Mouse (Mus musculus) small intestine, adult 2 months (tissue): Measurements from ENCODE around the gene Lyz1. TPM values are rescaled to one million over a fixed set of nuclear protein-coding genes. Genes with fewer than 3 reads are reported as not detected.
"Not testable (repeated sequence)": the region's sequence is repeated elsewhere in the genome, so short reads cannot be mapped to it uniquely, and the experiment has no call there.

Experiments used
- H3K27ac ChIP-seq: fragments of 200-500 bp; 2 replicates; pipeline ENCODE4 v1.5.1; 2012; ENCODE audit warnings: low read depth, low read length, control low read depth, inconsistent platforms; ENCODE audit not compliant: insufficient read depth
- H3K27me3 ChIP-seq: fragments of 200-500 bp; 2 replicates; pipeline ENCODE4 v1.6.1; 2012; ENCODE audit warnings: mild to moderate bottlenecking, moderate library complexity, low read length, inconsistent platforms; ENCODE audit not compliant: control insufficient read depth, insufficient read depth
- H3K36me3 ChIP-seq: fragments of 200-500 bp; 2 replicates; pipeline ENCODE4 v1.6.1; 2012; ENCODE audit warnings: mild to moderate bottlenecking, low read length, control low read depth, inconsistent platforms; ENCODE audit not compliant: control insufficient read depth, insufficient read depth
- H3K4me1 ChIP-seq: fragments of 200-500 bp; 2 replicates; pipeline ENCODE4 v1.6.1; 2012; ENCODE audit warnings: low read length, inconsistent platforms, mixed read lengths; ENCODE audit not compliant: control insufficient read depth, insufficient read depth, insufficient read length
- H3K4me3 ChIP-seq: fragments of 200-500 bp; 2 replicates; pipeline ENCODE4 v1.5.1; 2012; ENCODE audit warnings: low read depth, mild to moderate bottlenecking, control low read depth, inconsistent platforms, low read length, moderate library complexity
- CTCF ChIP-seq: fragments of 200-500 bp; IDR thresholded peaks from 2 replicates; pipeline ENCODE4 v1.5.1; 2012; ENCODE audit warnings: low read depth, mild to moderate bottlenecking, control low read depth, inconsistent platforms, low read length, moderate library complexity, mixed read lengths; ENCODE audit not compliant: insufficient replicate concordance, insufficient read length; ENCODE audit errors: extremely low read depth
- POLR2A ChIP-seq: fragments of 200-500 bp; IDR thresholded peaks from 2 replicates; pipeline ENCODE4 v1.6.1; 2012; ENCODE audit warnings: low read depth, mild to moderate bottlenecking, control low read depth, inconsistent platforms, low read length, moderate library complexity
- WGBS: fragments of 180-500 bp; shearing (Covaris S2); methylation state at CpG from one replicate; pipeline ENCODE4 v1.1.7; 2018; 5-methylcytosine and 5-hydroxymethylcytosine counted together
- polyA plus RNA-seq: library from polyadenylated mRNA; depleted of rRNA; stranded (reverse); fragments of >200 nt; gene quantifications from 2 replicates; pipeline ENCODE4 v1.2.3, GENCODE M21; 2012

Gene Lyz1
- polyA plus RNA-seq, 1 experiment, result 3,211 TPM

DNA sequence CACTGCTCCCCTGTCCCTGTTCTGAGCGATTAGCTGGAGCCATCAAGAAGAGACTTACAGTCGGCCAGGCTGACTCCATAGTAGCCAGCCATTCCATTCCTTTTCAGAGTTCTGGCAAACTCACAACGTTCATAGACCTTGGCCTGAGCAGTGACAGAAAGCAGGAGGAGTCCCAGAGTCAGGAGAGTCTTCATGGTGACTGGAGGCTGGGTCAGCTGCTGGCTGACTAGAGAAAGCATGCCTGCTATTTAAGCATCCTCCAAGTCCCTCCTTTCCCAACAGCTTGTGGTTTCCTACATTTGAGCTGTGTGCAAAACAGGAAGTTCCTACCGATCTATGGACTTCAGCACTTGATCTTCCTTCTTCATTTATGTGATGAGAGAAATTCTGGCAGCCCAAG, 10.6 kb downstream of the Lyz1 start, which contains the start of gene Lyz2:
Gene Lyz2 (minus strand): TSS at position 273 of the 400 bp plus-strand sequence.
- Histone ChIP-seq H3K27ac (peak within 1 kb of the TSS; percentile 69), H3K4me3 (peak within 1 kb of the TSS; percentile 24; the same call in 1 of the 2 replicates), H3K27me3 (no peaks in the 10 kb centered on the region), H3K36me3 (no peaks in the 10 kb centered on the region), H3K4me1 (no peaks in the 10 kb centered on the region)
- TF ChIP-seq CTCF (no peak), POLR2A (no peak)
- WGBS, result 31% methylated on average over 4 of the region's 4 CpGs

DNA sequence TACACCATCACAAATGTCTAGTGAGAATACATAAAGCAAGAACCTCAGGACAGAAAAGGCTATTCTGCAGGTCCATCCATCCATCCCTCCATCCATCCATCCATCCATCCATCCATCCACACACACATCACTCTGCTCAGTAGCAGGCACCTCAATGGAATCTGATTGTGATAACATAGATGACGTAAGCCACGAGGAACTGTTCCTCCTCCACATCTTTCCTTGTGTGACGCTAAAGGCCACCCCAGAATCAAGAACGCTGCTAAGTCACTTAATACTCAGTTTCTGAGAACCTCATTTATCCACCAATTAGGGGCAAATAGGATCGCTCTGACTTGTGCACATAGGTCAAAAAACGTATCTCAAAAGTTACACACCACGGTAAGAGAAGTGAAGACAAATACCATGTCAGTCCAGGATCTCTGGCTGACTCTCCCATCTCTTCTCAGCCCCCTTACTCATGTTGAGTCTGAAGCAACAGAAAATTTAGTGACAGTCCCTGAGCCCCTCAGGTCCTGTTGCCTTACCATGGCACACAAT, 11.2 kb downstream of the Lyz1 start:
- no peaks in the 10 kb centered on the region for H3K36me3 ChIP-seq
- H3K4me1 ChIP-seq, result no peaks in the 10 kb centered on the region
- peak overlapping the region; percentile 24; the same call in 1 of the 2 replicates for H3K4me3 ChIP-seq
- peak overlapping the region; percentile 69 for H3K27ac ChIP-seq
- no peak for TF ChIP-seq CTCF
- no peaks in the 10 kb centered on the region for H3K27me3 ChIP-seq
- 75% methylated on average over 7 of the region's 7 CpGs for WGBS

- H3K27ac ChIP-seq, result no peak overlapping the region
- H3K4me3 ChIP-seq, result no peak overlapping the region
- 48% methylated on average over 1 of the region's 1 CpGs for WGBS
- H3K4me1 ChIP-seq, result no peaks in the 10 kb centered on the region
- H3K36me3 ChIP-seq, result no peaks in the 10 kb centered on the region
- TF ChIP-seq CTCF, result no peak
- no peak for TF ChIP-seq POLR2A
- H3K27me3 ChIP-seq, result no peaks in the 10 kb centered on the region
Measured at GRCm38 (mm10) chr10:117280000-117280399, 12.7 kb downstream of the Lyz1 start.

GRCm38 (mm10) chr10:117278510-117278909, 14.2 kb downstream of the Lyz1 start:
- not testable (repeated sequence) for H3K27me3 ChIP-seq, H3K27ac ChIP-seq, H3K4me3 ChIP-seq, H3K36me3 ChIP-seq, H3K4me1 ChIP-seq
- WGBS, result 61% methylated on average over 2 of the region's 2 CpGs

DNA sequence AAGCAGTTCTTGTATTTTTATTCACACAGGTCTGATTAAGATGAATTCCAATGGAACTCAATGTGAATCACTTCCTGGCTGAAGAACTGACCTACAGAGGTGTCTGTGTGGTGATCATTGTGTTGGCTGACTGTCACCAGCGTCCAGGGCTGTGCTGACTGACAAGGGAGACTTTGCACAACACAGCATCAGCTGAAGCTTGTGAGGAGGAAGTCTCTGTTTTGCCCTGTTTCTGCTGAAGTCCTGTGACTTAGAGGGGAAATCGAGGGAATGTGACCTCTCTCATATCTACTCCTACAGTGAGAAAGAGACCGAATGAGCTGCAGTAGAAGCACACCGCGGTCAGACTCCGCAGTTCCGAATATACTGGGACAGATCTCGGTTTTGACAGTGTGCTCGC, 14.9 kb downstream of the Lyz1 start:
- not testable (repeated sequence) for H3K4me1 ChIP-seq, H3K27me3 ChIP-seq, H3K36me3 ChIP-seq, H3K4me3 ChIP-seq, H3K27ac ChIP-seq
- WGBS, result 81% methylated on average over 9 of the region's 9 CpGs

GRCm38 (mm10) chr10:117275681-117276369, 16.8 kb downstream of the Lyz1 start:
- Histone ChIP-seq H3K36me3 (no peaks in the 10 kb centered on the region), H3K27me3 (no peaks in the 10 kb centered on the region), H3K4me1 (no peaks in the 10 kb centered on the region), H3K27ac (no peak overlapping the region), H3K4me3 (no peak overlapping the region)
- no peak for TF ChIP-seq CTCF
- TF ChIP-seq POLR2A, result no peak
- 78% methylated on average over 10 of the region's 10 CpGs for WGBS

DNA sequence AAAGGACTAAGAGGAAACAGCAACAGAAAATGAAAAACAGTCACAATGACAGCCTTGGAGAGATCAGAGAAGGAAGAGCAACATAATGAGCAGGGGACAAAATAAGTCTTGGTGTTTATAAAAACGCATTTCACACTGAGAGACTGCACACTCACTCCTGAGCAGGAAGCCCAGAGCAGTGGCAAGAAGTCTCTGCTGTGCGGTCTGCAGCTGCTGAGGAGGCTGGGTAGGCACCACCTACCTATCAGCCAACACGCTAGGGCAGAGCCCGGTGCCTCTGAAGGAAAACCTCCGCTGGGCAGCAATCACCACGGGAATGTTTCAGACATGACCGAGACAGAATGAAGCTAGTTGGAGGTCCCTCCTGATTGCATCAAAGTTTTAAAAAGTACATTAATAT, 18.0 kb downstream of the Lyz1 start:
- not testable (repeated sequence) for H3K27me3 ChIP-seq, H3K27ac ChIP-seq, H3K4me1 ChIP-seq, H3K36me3 ChIP-seq, H3K4me3 ChIP-seq
- WGBS, result 63% methylated on average over 4 of the region's 7 CpGs

DNA sequence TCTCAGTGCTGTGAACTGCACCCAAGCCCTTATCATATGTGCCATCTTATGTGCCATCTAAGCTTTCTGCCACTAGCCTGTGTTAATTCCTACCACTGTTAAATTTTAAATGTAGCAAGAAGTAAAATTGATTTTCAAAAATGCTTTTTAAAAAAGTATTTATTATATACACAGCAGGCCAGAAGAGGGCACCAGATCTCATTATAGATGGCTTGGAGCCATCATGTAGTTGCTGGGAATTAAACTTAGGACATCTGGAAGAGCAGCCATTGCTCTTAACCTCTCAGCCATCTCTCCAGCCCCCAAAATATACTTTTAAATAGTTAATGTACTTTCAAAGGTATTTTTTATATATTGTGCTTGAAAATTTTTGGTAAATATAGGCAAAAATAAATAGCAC, 20.6 kb downstream of the Lyz1 start:
- Histone ChIP-seq H3K4me3 (no peak overlapping the region), H3K27me3 (no peaks in the 10 kb centered on the region), H3K36me3 (no peaks in the 10 kb centered on the region), H3K27ac (no peak overlapping the region), H3K4me1 (no peaks in the 10 kb centered on the region)
- TF ChIP-seq CTCF (no peak), POLR2A (no peak)
